Mouse (Mus musculus) large intestine, adult 2 months (tissue): ENCODE results near the gene Zfp383. TPM values are rescaled to one million over a fixed set of nuclear protein-coding genes. Genes with fewer than 3 reads are reported as not detected.
A peak's percentile ranks its signal among the peaks of the same experiment; 100 is the strongest.
"Not testable (repeated sequence)": the region's sequence is repeated elsewhere in the genome, so short reads cannot be mapped to it uniquely, and the experiment has no call there.

ENCODE experiments used
- DNase-seq: peaks from one replicate; pipeline ENCODE4 v3.0.0-alpha.2; 2012; ENCODE audit warnings: low read depth, low spot score
- WGBS: fragments of 180-500 bp; shearing (Covaris S2); methylation state at CpG from one replicate; pipeline ENCODE4 v1.1.7; 2018; 5-methylcytosine and 5-hydroxymethylcytosine counted together
- polyA plus RNA-seq: library from polyadenylated mRNA; depleted of rRNA; stranded (reverse); fragments of >200 nt; gene quantifications from 2 replicates; pipeline ENCODE4 v1.2.3, GENCODE M21; 2012; rRNA removed

Gene Zfp383
- polyA plus RNA-seq = 0.50 and 0.53 TPM in 2 replicates

GRCm38 (mm10) chr7:29908130-29908950 lies at the start of gene Zfp383:
Gene Zfp383, plus strand, starts transcription at chr7:29908223.
- WGBS = under 1% methylated on average over 33 of the region's 33 CpGs
- peak; percentile 67 for DNase-seq

- DNase-seq = peak; percentile 83
- WGBS = 2% methylated on average over 32 of the region's 32 CpGs
Measured at GRCm38 (mm10) chr7:29859532-29860517, 48.2 kb upstream of the Zfp383 start, which contains the start of gene Zfp420. Gene Zfp420, plus strand, starts transcription at chr7:29859979.

- 93% methylated on average over 7 of the region's 7 CpGs for WGBS
- DNase-seq = no peak
Measured at GRCm38 (mm10) chr7:29861660-29862059, 46.4 kb upstream of the Zfp383 start.

- DNase-seq = no peak
- WGBS = 96% methylated on average over 10 of the region's 10 CpGs
Measured at GRCm38 (mm10) chr7:29874256-29874655, 33.8 kb upstream of the Zfp383 start.

- 96% methylated on average over 9 of the region's 9 CpGs for WGBS
- not testable (repeated sequence) for DNase-seq
Measured at GRCm38 (mm10) chr7:29877561-29877960, 30.5 kb upstream of the Zfp383 start.

GRCm38 (mm10) chr7:29880056-29880455 lies 28.0 kb upstream of the Zfp383 start:
- WGBS = 81% methylated on average over 7 of the region's 7 CpGs
- DNase-seq = no peak

GRCm38 (mm10) chr7:29880916-29881315 lies 27.1 kb upstream of the Zfp383 start:
- no peak for DNase-seq
- WGBS = 85% methylated on average over 7 of the region's 7 CpGs

GRCm38 (mm10) chr7:29890501-29890900 lies 17.5 kb upstream of the Zfp383 start:
- no peak for DNase-seq
- 98% methylated on average over 7 of the region's 7 CpGs for WGBS

- no peak for DNase-seq
- 96% methylated on average over 4 of the region's 4 CpGs for WGBS
Measured at GRCm38 (mm10) chr7:29892756-29893155, 15.3 kb upstream of the Zfp383 start.

GRCm38 (mm10) chr7:29898351-29898750 lies 9.7 kb upstream of the Zfp383 start:
- no peak for DNase-seq
- 93% methylated on average over 4 of the region's 4 CpGs for WGBS

- no peak for DNase-seq
- WGBS = 97% methylated on average over 4 of the region's 4 CpGs
Measured at GRCm38 (mm10) chr7:29904101-29904500, 3.9 kb upstream of the Zfp383 start.

GRCm38 (mm10) chr7:29905966-29906681 lies 1.9 kb upstream of the Zfp383 start, which contains the start of gene Zfp27:
Gene Zfp27, minus strand, starts transcription at chr7:29906572.
- under 1% methylated on average over 22 of the region's 22 CpGs for WGBS
- peak; percentile 93 for DNase-seq

GRCm38 (mm10) chr7:29906682-29907058 lies 1.4 kb upstream of the Zfp383 start:
- no peak for DNase-seq
- 27% methylated on average over 8 of the region's 8 CpGs for WGBS

GRCm38 (mm10) chr7:29907206-29907605 lies 817 bp upstream of the Zfp383 start:
- DNase-seq = no peak
- 91% methylated on average over 5 of the region's 5 CpGs for WGBS

GRCm38 (mm10) chr7:29910252-29910651 lies 2.2 kb downstream of the Zfp383 start:
- 84% methylated on average over 2 of the region's 2 CpGs for WGBS

GRCm38 (mm10) chr7:29912172-29912571 lies 4.1 kb downstream of the Zfp383 start:
- no peak for DNase-seq
- 94% methylated on average over 13 of the region's 13 CpGs for WGBS

More at GRCm38 (mm10) chr7:29910252-29910651, 2.2 kb downstream of the Zfp383 start:
- no peak for DNase-seq

- 37% methylated on average over 6 of the region's 6 CpGs for WGBS
- DNase-seq = no peak
Measured at GRCm38 (mm10) chr7:29917371-29918061, 9.5 kb downstream of the Zfp383 start.

- DNase-seq = no peak
- WGBS = 73% methylated on average over 4 of the region's 4 CpGs
Measured at GRCm38 (mm10) chr7:29918062-29918453, 10.0 kb downstream of the Zfp383 start.
